Mouse (Mus musculus) lung, postnatal 0 days (tissue): ENCODE data around the gene Gm5142.

Experiments used
- CTCF ChIP-seq: IDR thresholded peaks from 2 replicates; pipeline ENCODE4 v1.5.1; 2016; ENCODE audit warnings: antibody characterized with exemption, mild to moderate bottlenecking
- EP300 ChIP-seq: IDR thresholded peaks from 2 replicates; pipeline ENCODE4 v1.6.1; 2016; ENCODE audit warnings: antibody characterized with exemption, mild to moderate bottlenecking, control low read depth

GRCm38 (mm10) chr14:59201604-59202215 is 23.2 kb upstream of the Gm5142 start:
- TF ChIP-seq CTCF (no peak), EP300 (no peak)
